Mouse (Mus musculus) erythroblast, embryonic 14.5 days (primary cell): ENCODE data around the gene Lrif1.

ENCODE experiments used
- GATA1 ChIP-seq: IDR thresholded peaks from 2 replicates; pipeline ENCODE4 v1.6.1; 2012; ENCODE audit warnings: low read length, inconsistent platforms, mixed read lengths
- TAL1 ChIP-seq: IDR thresholded peaks from 3 replicates; pipeline ENCODE4 v1.6.1; 2012; ENCODE audit warnings: low read length, inconsistent platforms, mixed read lengths

GRCm38 (mm10) chr3:106721397-106722027, 36.7 kb downstream of the Lrif1 start:
- TF ChIP-seq TAL1 (no peak), GATA1 (no peak)
